Mouse (Mus musculus): ENCODE measurements around the gene Erbb4. TPM values are rescaled to one million over a fixed set of nuclear protein-coding genes. Genes with fewer than 3 reads are reported as not detected.

Gene Erbb4
- total RNA-seq, 4 experiments from 2014 or later, result 12.7 to 18.3 (median 13.8) TPM

- no peak for DNase-seq (ENCODE audit: low spot score)
Measured at GRCm38 (mm10) chr1:68570924-68571323, 536.9 kb downstream of the Erbb4 start.

GRCm38 (mm10) chr1:68542942-68543341 lies 564.9 kb downstream of the Erbb4 start:
- no peak for DNase-seq (ENCODE audit: low spot score)

- no peak for DNase-seq (ENCODE audit: low spot score)
Measured at GRCm38 (mm10) chr1:68517820-68518219, 590.0 kb downstream of the Erbb4 start.

- peak; percentile 39 for DNase-seq (ENCODE audit: low spot score)
Measured at GRCm38 (mm10) chr1:68503873-68504272, 604.0 kb downstream of the Erbb4 start.

GRCm38 (mm10) chr1:68501561-68501960 lies 606.3 kb downstream of the Erbb4 start:
- peak; percentile 22 for DNase-seq (ENCODE audit: low spot score)

- DNase-seq (ENCODE audit: low spot score), result no peak
Measured at GRCm38 (mm10) chr1:68466390-68466960, 641.4 kb downstream of the Erbb4 start.

- DNase-seq (ENCODE audit: low spot score), result no peak
Measured at GRCm38 (mm10) chr1:68451274-68451673, 656.6 kb downstream of the Erbb4 start.

GRCm38 (mm10) chr1:68424336-68424983 lies 683.4 kb downstream of the Erbb4 start:
- no peak for DNase-seq (ENCODE audit: low spot score)

GRCm38 (mm10) chr1:68401204-68401603 lies 706.7 kb downstream of the Erbb4 start:
- no peak for DNase-seq (ENCODE audit: low spot score)

- no peak for DNase-seq (ENCODE audit: low spot score)
Measured at GRCm38 (mm10) chr1:68371531-68371930, 736.3 kb downstream of the Erbb4 start.

- DNase-seq (ENCODE audit: low spot score), result no peak
Measured at GRCm38 (mm10) chr1:68333714-68334113, 774.1 kb downstream of the Erbb4 start.

- DNase-seq (ENCODE audit: low spot score), result no peak
Measured at GRCm38 (mm10) chr1:68305813-68306212, 802.0 kb downstream of the Erbb4 start.

GRCm38 (mm10) chr1:68284443-68284842 lies 823.4 kb downstream of the Erbb4 start:
- no peak for DNase-seq (ENCODE audit: low spot score)

GRCm38 (mm10) chr1:68275819-68276218 lies 832.0 kb downstream of the Erbb4 start:
- DNase-seq (ENCODE audit: low spot score), result no peak

- no peak for DNase-seq (ENCODE audit: low spot score)
Measured at GRCm38 (mm10) chr1:68178580-68178979, 929.3 kb downstream of the Erbb4 start.

- no peak for DNase-seq (ENCODE audit: low spot score)
Measured at GRCm38 (mm10) chr1:68155253-68155652, 952.6 kb downstream of the Erbb4 start.

GRCm38 (mm10) chr1:68150572-68150971 lies 957.3 kb downstream of the Erbb4 start:
- DNase-seq (ENCODE audit: low spot score), result no peak

GRCm38 (mm10) chr1:68142562-68143350 lies 965.1 kb downstream of the Erbb4 start:
- no peak for DNase-seq (ENCODE audit: low spot score)

GRCm38 (mm10) chr1:68134943-68135342 lies 972.9 kb downstream of the Erbb4 start:
- DNase-seq (ENCODE audit: low spot score), result no peak

- peak; percentile 7 for DNase-seq (ENCODE audit: low spot score)
Measured at GRCm38 (mm10) chr1:68134450-68134849, 973.4 kb downstream of the Erbb4 start.

- DNase-seq (ENCODE audit: low spot score), result no peak
Measured at GRCm38 (mm10) chr1:68123541-68123940, 984.3 kb downstream of the Erbb4 start.

GRCm38 (mm10) chr1:68120364-68120763 lies 987.5 kb downstream of the Erbb4 start:
- DNase-seq (ENCODE audit: low spot score), result no peak

GRCm38 (mm10) chr1:68115721-68116120 lies 992.1 kb downstream of the Erbb4 start:
- no peak for DNase-seq (ENCODE audit: low spot score)

Measured in heart, adult 8-10 months (tissue).